Mouse (Mus musculus) WW6 (cell line): ENCODE results near the gene Tecta.

Source experiments
- DNase-seq: peaks from one replicate; pipeline ENCODE4 v3.0.0-alpha.2; 2013; ENCODE audit warnings: low read depth, low spot score

Tecta gene

GRCm38 (mm10) chr9:42320616-42321015 is 79.1 kb downstream of the Tecta start:
- DNase-seq: no peak

- no peak for DNase-seq
These were observed 81.2 kb downstream of the Tecta start for GRCm38 (mm10) chr9:42318455-42318987.

- DNase-seq: no peak
These were observed 82.4 kb downstream of the Tecta start for GRCm38 (mm10) chr9:42317337-42317736.

GRCm38 (mm10) chr9:42315816-42316215 is 83.9 kb downstream of the Tecta start:
- no peak for DNase-seq

GRCm38 (mm10) chr9:42314959-42315358 is 84.8 kb downstream of the Tecta start:
- peak; percentile 40 for DNase-seq

GRCm38 (mm10) chr9:42314388-42314787 is 85.3 kb downstream of the Tecta start:
- no peak for DNase-seq

- DNase-seq: no peak
These were observed 85.9 kb downstream of the Tecta start for GRCm38 (mm10) chr9:42313872-42314271.

GRCm38 (mm10) chr9:42311311-42311710 is 88.4 kb downstream of the Tecta start:
- DNase-seq: no peak

- no peak for DNase-seq
These were observed 95.8 kb downstream of the Tecta start for GRCm38 (mm10) chr9:42303894-42304293.

- no peak for DNase-seq
These were observed 98.6 kb downstream of the Tecta start for GRCm38 (mm10) chr9:42301082-42301633.

GRCm38 (mm10) chr9:42296297-42296922 is 103.3 kb downstream of the Tecta start:
- no peak for DNase-seq

- no peak for DNase-seq
These were observed 105.6 kb downstream of the Tecta start for GRCm38 (mm10) chr9:42294131-42294530.

GRCm38 (mm10) chr9:42293596-42293995 is 106.1 kb downstream of the Tecta start:
- no peak for DNase-seq

- DNase-seq: no peak
These were observed 106.7 kb downstream of the Tecta start for GRCm38 (mm10) chr9:42293051-42293450.

GRCm38 (mm10) chr9:42279676-42280075 is 120.1 kb downstream of the Tecta start:
- no peak for DNase-seq
